Mouse (Mus musculus): ENCODE measurements around the gene Zfp341.

Gene Zfp341

GRCm38 (mm10) chr2:154584931-154585601, 28.0 kb upstream of the Zfp341 start:
- no peak for DNase-seq (ENCODE audit: inconsistent age in 2 of 2, low spot score in 1 of 2)

GRCm38 (mm10) chr2:154586405-154586804, 26.7 kb upstream of the Zfp341 start:
- DNase-seq (ENCODE audit: inconsistent age in 2 of 2, low spot score in 1 of 2), result peak in 1 of 2 experiments; percentile 63

GRCm38 (mm10) chr2:154589051-154589450, 24.0 kb upstream of the Zfp341 start:
- DNase-seq (ENCODE audit: inconsistent age in 2 of 2, low spot score in 1 of 2), result no peak

- peak in 1 of 2 experiments; percentile 23 for DNase-seq (ENCODE audit: inconsistent age in 2 of 2, low spot score in 1 of 2)
Observed at GRCm38 (mm10) chr2:154591239-154591638, 21.9 kb upstream of the Zfp341 start.

- peak in 1 of 2 experiments; percentile 79 for DNase-seq (ENCODE audit: inconsistent age in 2 of 2, low spot score in 1 of 2)
Observed at GRCm38 (mm10) chr2:154593025-154593424, 20.1 kb upstream of the Zfp341 start.

- DNase-seq (ENCODE audit: inconsistent age in 2 of 2, low spot score in 1 of 2), result peak in 1 of 2 experiments; percentile 43
Observed at GRCm38 (mm10) chr2:154595775-154596174, 17.3 kb upstream of the Zfp341 start.

- peak in 1 of 2 experiments; percentile 36 for DNase-seq (ENCODE audit: inconsistent age in 2 of 2, low spot score in 1 of 2)
Observed at GRCm38 (mm10) chr2:154597399-154597798, 15.7 kb upstream of the Zfp341 start.

- peak in 1 of 2 experiments; percentile 3 for DNase-seq (ENCODE audit: inconsistent age in 2 of 2, low spot score in 1 of 2)
Observed at GRCm38 (mm10) chr2:154600586-154600985, 12.5 kb upstream of the Zfp341 start.

- DNase-seq (ENCODE audit: inconsistent age in 2 of 2, low spot score in 1 of 2), result peak in 1 of 2 experiments; percentile 36
Observed at GRCm38 (mm10) chr2:154601324-154601723, 11.8 kb upstream of the Zfp341 start.

GRCm38 (mm10) chr2:154603007-154603637, 10.0 kb upstream of the Zfp341 start:
- DNase-seq (ENCODE audit: inconsistent age in 2 of 2, low spot score in 1 of 2), result no peak

GRCm38 (mm10) chr2:154603638-154604153, 9.4 kb upstream of the Zfp341 start, which contains the start of gene Pxmp4:
Gene Pxmp4 (minus strand): TSS chr2:154603708.
- DNase-seq (ENCODE audit: inconsistent age in 2 of 2, low spot score in 1 of 2), result peak; percentile 98 to 100

GRCm38 (mm10) chr2:154604156-154604555, 8.9 kb upstream of the Zfp341 start:
- DNase-seq (ENCODE audit: inconsistent age in 2 of 2, low spot score in 1 of 2), result no peak

- no peak for DNase-seq (ENCODE audit: inconsistent age in 2 of 2, low spot score in 1 of 2)
Observed at GRCm38 (mm10) chr2:154606965-154607364, 6.1 kb upstream of the Zfp341 start.

- DNase-seq (ENCODE audit: inconsistent age in 2 of 2, low spot score in 1 of 2), result no peak
Observed at GRCm38 (mm10) chr2:154609050-154609767, 3.9 kb upstream of the Zfp341 start.

- peak in 1 of 2 experiments; percentile 64 for DNase-seq (ENCODE audit: inconsistent age in 2 of 2, low spot score in 1 of 2)
Observed at GRCm38 (mm10) chr2:154614841-154615576, 1.9 kb downstream of the Zfp341 start.

GRCm38 (mm10) chr2:154615674-154616073, 2.6 kb downstream of the Zfp341 start:
- no peak for DNase-seq (ENCODE audit: inconsistent age in 2 of 2, low spot score in 1 of 2)

- DNase-seq (ENCODE audit: inconsistent age in 2 of 2, low spot score in 1 of 2), result no peak
Observed at GRCm38 (mm10) chr2:154617061-154617460, 4.0 kb downstream of the Zfp341 start.

- DNase-seq (ENCODE audit: inconsistent age in 2 of 2, low spot score in 1 of 2), result no peak
Observed at GRCm38 (mm10) chr2:154621684-154622083, 8.6 kb downstream of the Zfp341 start.

- no peak for DNase-seq (ENCODE audit: inconsistent age in 2 of 2, low spot score in 1 of 2)
Observed at GRCm38 (mm10) chr2:154624137-154624536, 11.0 kb downstream of the Zfp341 start.

- no peak for DNase-seq (ENCODE audit: inconsistent age in 2 of 2, low spot score in 1 of 2)
Observed at GRCm38 (mm10) chr2:154630531-154630930, 17.4 kb downstream of the Zfp341 start.
